ENCODE assay signal across 9 mouse cellular contexts in genomic region chr14:25587487-25588001, GRCm38 (mm10).
DNase-seq lines count a peak whose midpoint lies in the region; ATAC-seq and TF ChIP-seq lines count a peak whose summit lies in the region.
"Had no signal": no experiment of that assay in that cellular context is flagged by ENCODE, and none has a peak within 500 bp of the region (broad histone marks: within the 10 kb centered on the region; RNA-seq: fewer than 3 reads in every experiment).

No protein-coding gene starts in this region.

- TF ChIP-seq CTCF in heart, adult 2 months (IDR thresholded peaks at IDR 0.05), result no peak
- no peak for TF ChIP-seq CTCF in liver, postnatal 0 days (IDR thresholded peaks at IDR 0.05; ENCODE audit: low read depth)

- peak overlapping the region; percentile 32; the same call in 1 of the 2 replicates for H3K4me2 ChIP-seq in liver, postnatal 0 days (ENCODE audit: low read depth, low read length)
- H3K4me2 ChIP-seq in neural tube, embryonic 15.5 days, result peak overlapping the region; percentile 35

- no peaks in the 10 kb centered on the region for H3K27me3 ChIP-seq in heart, adult 2 months (ENCODE audit: control insufficient read depth, insufficient read depth, low read length)
- no peaks in the 10 kb centered on the region for H3K27me3 ChIP-seq in liver, postnatal 0 days (ENCODE audit: insufficient read depth, low read length)
- no peaks in the 10 kb centered on the region for H3K27me3 ChIP-seq in neural tube, embryonic 15.5 days (replicated peaks)

- 11% methylated on average over 6 of the region's 6 CpGs for WGBS in heart, adult 2 months
- WGBS in liver, postnatal 0 days (ENCODE audit: insufficient replicate concordance), result 34% methylated on average over 6 of the region's 6 CpGs
- WGBS in neural tube, embryonic 15.5 days, result 2% methylated on average over 6 of the region's 6 CpGs

- H3K4me1 ChIP-seq in heart, adult 2 months (ENCODE audit: control insufficient read depth, insufficient read depth, low read length), result peaks cover 38% of the 10 kb centered on the region
- H3K4me1 ChIP-seq in liver, postnatal 0 days (ENCODE audit: insufficient read depth), result peaks cover 33% of the 10 kb centered on the region
- H3K4me1 ChIP-seq in neural tube, embryonic 15.5 days, result peaks cover 71% of the 10 kb centered on the region

- no peak overlapping the region for H3K4me3 ChIP-seq in heart, adult 2 months
- no peak overlapping the region for H3K4me3 ChIP-seq in liver, postnatal 0 days (ENCODE audit: low read depth, low read length)
- no peak overlapping the region for H3K4me3 ChIP-seq in neural tube, embryonic 15.5 days (replicated peaks)

- ATAC-seq in liver, postnatal 0 days, result peak; percentile 23; the same call in 1 of the 2 replicates
- peak; percentile 42 for ATAC-seq in neural tube, embryonic 15.5 days (ENCODE audit: low FRiP score)

- H3K9ac ChIP-seq in heart, adult 2 months (ENCODE audit: low read depth, low read length), result peak overlapping the region; percentile 48
- H3K9ac ChIP-seq in liver, postnatal 0 days (replicated peaks), result peak overlapping the region; percentile 16; the same call in 1 of the 2 replicates
- H3K9ac ChIP-seq in neural tube, embryonic 15.5 days (replicated peaks), result peak overlapping the region; percentile 44
- H3K9ac ChIP-seq: liver, embryonic 14.5 days had no signal

- no peaks in the 10 kb centered on the region for H3K9me3 ChIP-seq in liver, postnatal 0 days (ENCODE audit: low read length)
- H3K9me3 ChIP-seq in neural tube, embryonic 15.5 days (replicated peaks), result no peaks in the 10 kb centered on the region

- peaks cover 8% of the 10 kb centered on the region; the same call in 1 of the 2 replicates for H3K36me3 ChIP-seq in heart, adult 2 months (ENCODE audit: control insufficient read depth, insufficient read depth, low read length)
- H3K36me3 ChIP-seq in liver, postnatal 0 days (replicated peaks; ENCODE audit: insufficient read depth, low read length), result peaks cover 23% of the 10 kb centered on the region
- peaks cover 10% of the 10 kb centered on the region; the same call in 1 of the 2 replicates for H3K36me3 ChIP-seq in neural tube, embryonic 15.5 days

- DNase-seq in layer of hippocampus, adult 11-12 months (ENCODE audit: low spot score), result peak; percentile 62
- no peak for DNase-seq in layer of hippocampus, adult 8-10 months (ENCODE audit: low spot score in 2 of 2)
- DNase-seq in brain, adult 2 months (ENCODE audit: low read depth, low spot score), result peak; percentile 81
- DNase-seq in heart, adult 2 months, result peak; percentile 67 to 75
- DNase-seq in kidney, adult 18-20 months, result peak; percentile 56
- DNase-seq in liver, postnatal 0 days, result peak; percentile 47
- DNase-seq in thymus, postnatal 25 days, result no peak

- TF ChIP-seq POLR2A in heart, adult 2 months (IDR thresholded peaks at IDR 0.05; ENCODE audit: insufficient read depth, low read depth, low read length), result 0 out of 2 replicates have a peak, but pooled peaks have one; percentile 34

- H3K79me2 ChIP-seq in heart, adult 2 months (replicated peaks; ENCODE audit: control insufficient read depth, insufficient read depth, low read length), result no peaks in the 10 kb centered on the region

- intact Hi-C loops in heart, adult 2 months (cut with DNase I), result loop anchor here (1.0 to 5.0 kb wide), 4 partner anchors 19 to 105 kb away; partner anchors contain the start of gene Ppif

- peak overlapping the region; percentile 87 for H3K27ac ChIP-seq in heart, adult 2 months
- H3K27ac ChIP-seq in liver, postnatal 0 days (ENCODE audit: low read depth), result peak overlapping the region; percentile 66
- peak overlapping the region; percentile 97 for H3K27ac ChIP-seq in neural tube, embryonic 15.5 days (replicated peaks)
- H3K27ac ChIP-seq: liver, embryonic 14.5 days had no signal

- no peak for TF ChIP-seq EP300 in heart, adult 2 months (IDR thresholded peaks at IDR 0.05; ENCODE audit: insufficient read depth, low read depth, low read length)
- no peak for TF ChIP-seq EP300 in liver, postnatal 0 days (IDR thresholded peaks at IDR 0.05; ENCODE audit: low read depth)

Comparison
In these comparisons a context has a peak if more than half of its experiments do, and no peak if none do; other contexts are left out.
1. DNase-seq: peak in layer of hippocampus, adult 11-12 months (single experiment), brain, adult 2 months (single experiment), heart, adult 2 months (2 of 2), kidney, adult 18-20 months (single experiment) and liver, postnatal 0 days (single experiment); none in layer of hippocampus, adult 8-10 months (0 of 2) and thymus, postnatal 25 days (single experiment).
2. Peak in every context shown above with its lines, with median percentiles within 50 percentile points of each other: H3K27ac ChIP-seq and H3K9ac ChIP-seq.